ENCODE assay signal across 18 mouse cellular contexts in genomic region chr12:11570160-11570559, GRCm38 (mm10).
DNase-seq lines count a peak whose midpoint lies in the region; ATAC-seq lines count a peak whose summit lies in the region.
"Had no signal": no experiment of that assay in that cellular context is flagged by ENCODE, and none has a peak within 500 bp of the region (broad histone marks: within the 10 kb centered on the region; RNA-seq: fewer than 3 reads in every experiment).

No protein-coding gene starts in this region.

- no peaks in the 10 kb centered on the region for H3K9me3 ChIP-seq in neural tube, embryonic 12.5 days
- H3K9me3 ChIP-seq in neural tube, embryonic 14.5 days (ENCODE audit: control insufficient read depth, low read length): no peaks in the 10 kb centered on the region
- H3K9me3 ChIP-seq: embryonic facial prominence, embryonic 10.5 days; embryonic facial prominence, embryonic 12.5 days; forebrain, embryonic 13.5 days; forebrain, embryonic 15.5 days had no signal

- no peak for DNase-seq in neural tube, embryonic 10.5 days (ENCODE audit: extremely low spot score, low spot score)
- DNase-seq in right cerebral cortex, postnatal 4 days: no peak
- DNase-seq in layer of hippocampus, postnatal 25 days (ENCODE audit: extremely low spot score in 1 of 2, low spot score in 1 of 2): no peak
- DNase-seq: adrenal gland, adult 8-10 months; adrenal gland, postnatal 14 days; adrenal gland, postnatal 36 days; cerebellum, adult 11-12 months; cerebellum, adult 2 months; cerebellum, adult 9-10 months; cerebellum, postnatal 10 days; cerebellum, postnatal 25 days; forebrain, postnatal 0 days had no signal

- H3K9ac ChIP-seq in neural tube, embryonic 12.5 days: no peak overlapping the region
- no peak overlapping the region for H3K9ac ChIP-seq in neural tube, embryonic 14.5 days (replicated peaks; ENCODE audit: low read depth, low read length)
- H3K9ac ChIP-seq: embryonic facial prominence, embryonic 12.5 days; forebrain, embryonic 13.5 days; forebrain, embryonic 15.5 days; forebrain, postnatal 0 days had no signal

- no peak overlapping the region for H3K4me2 ChIP-seq in neural tube, embryonic 12.5 days (replicated peaks)
- H3K4me2 ChIP-seq in neural tube, embryonic 14.5 days (ENCODE audit: low read depth, low read length): no peak overlapping the region
- H3K4me2 ChIP-seq: embryonic facial prominence, embryonic 12.5 days; forebrain, embryonic 13.5 days; forebrain, embryonic 15.5 days had no signal

- H3K27me3 ChIP-seq in neural tube, embryonic 12.5 days (replicated peaks): no peaks in the 10 kb centered on the region
- no peaks in the 10 kb centered on the region for H3K27me3 ChIP-seq in neural tube, embryonic 14.5 days (ENCODE audit: control insufficient read depth, insufficient read depth, low read length)
- H3K27me3 ChIP-seq: embryonic facial prominence, embryonic 12.5 days; forebrain, embryonic 13.5 days; forebrain, embryonic 15.5 days had no signal

- no peak overlapping the region for H3K4me3 ChIP-seq in neural tube, embryonic 12.5 days
- no peak overlapping the region for H3K4me3 ChIP-seq in neural tube, embryonic 14.5 days (ENCODE audit: low read depth, low read length)
- H3K4me3 ChIP-seq: embryonic facial prominence, embryonic 10.5 days; embryonic facial prominence, embryonic 12.5 days; forebrain, embryonic 13.5 days; forebrain, embryonic 15.5 days had no signal

- no peaks in the 10 kb centered on the region for H3K36me3 ChIP-seq in neural tube, embryonic 12.5 days
- H3K36me3 ChIP-seq in neural tube, embryonic 14.5 days (ENCODE audit: control insufficient read depth, insufficient read depth, low read length): no peaks in the 10 kb centered on the region
- H3K36me3 ChIP-seq: embryonic facial prominence, embryonic 10.5 days; embryonic facial prominence, embryonic 12.5 days; forebrain, embryonic 15.5 days had no signal

- H3K27ac ChIP-seq in neural tube, embryonic 12.5 days: no peak overlapping the region
- H3K27ac ChIP-seq in neural tube, embryonic 14.5 days (ENCODE audit: low read depth, low read length): no peak overlapping the region
- H3K27ac ChIP-seq: embryonic facial prominence, embryonic 10.5 days; embryonic facial prominence, embryonic 12.5 days; forebrain, embryonic 13.5 days; forebrain, embryonic 15.5 days had no signal

- no peaks in the 10 kb centered on the region for H3K4me1 ChIP-seq in neural tube, embryonic 12.5 days
- no peaks in the 10 kb centered on the region for H3K4me1 ChIP-seq in neural tube, embryonic 14.5 days (ENCODE audit: control insufficient read depth, insufficient read depth, low read length)
- H3K4me1 ChIP-seq: embryonic facial prominence, embryonic 10.5 days; embryonic facial prominence, embryonic 12.5 days; forebrain, embryonic 13.5 days; forebrain, embryonic 15.5 days had no signal

- WGBS in neural tube, embryonic 12.5 days: 86% methylated on average over 1 of the region's 1 CpGs
- WGBS in neural tube, embryonic 14.5 days: 85% methylated on average over 1 of the region's 1 CpGs

- peak; percentile 37; the same call in 1 of the 2 replicates for ATAC-seq in neural tube, embryonic 12.5 days (ENCODE audit: low FRiP score, low read depth)
- peak; percentile 66 for ATAC-seq in neural tube, embryonic 14.5 days (ENCODE audit: low read depth)
- ATAC-seq: forebrain, embryonic 13.5 days; forebrain, embryonic 15.5 days; forebrain, postnatal 0 days had no signal
